ENCODE assay signal across 9 mouse cellular contexts in genomic region chr15:101519792-101520191, GRCm38 (mm10). TPM values are rescaled to one million over a fixed set of nuclear protein-coding genes. Genes with fewer than 3 reads are reported as not detected.
DNase-seq lines count a peak whose midpoint lies in the region; ATAC-seq and TF ChIP-seq lines count a peak whose summit lies in the region.
"Had no signal": no experiment of that assay in that cellular context is flagged by ENCODE, and none has a peak within 500 bp of the region (broad histone marks: within the 10 kb centered on the region; RNA-seq: fewer than 3 reads in every experiment).

No protein-coding gene starts in this region.

- peak; percentile 65 for DNase-seq in CD4-positive, CD25-positive, alpha-beta regulatory T cell, adult 2 months (ENCODE audit: low read depth, low spot score)
- DNase-seq in cerebellum, adult 18-20 months = peak; percentile 70 to 74
- peak; percentile 83 for DNase-seq in gastrocnemius, adult 2 months
- peak; percentile 58 for DNase-seq in layer of hippocampus, adult 9-11 months
- DNase-seq in lung, postnatal 4 days = peak; percentile 57 to 75
- DNase-seq in thymus, postnatal 0 days (ENCODE audit: low spot score) = peak; percentile 43

- intact Hi-C loops in gastrocnemius, adult 2 months (cut with DNase I) = loop anchor here (1.0 to 2.0 kb wide), 4 partner anchors 179 to 545 kb away; no protein-coding TSS in a partner anchor

- no peaks in the 10 kb centered on the region for H3K27me3 ChIP-seq in ES-Bruce4 (ENCODE audit: control insufficient read depth, insufficient read depth, low read length, poor library complexity, severe bottlenecking)

- H3K9ac ChIP-seq in ES-Bruce4 (ENCODE audit: low read depth, poor library complexity, severe bottlenecking) = no peak overlapping the region
- H3K9ac ChIP-seq: lung, embryonic 15.5 days had no signal

- no peaks in the 10 kb centered on the region for H3K36me3 ChIP-seq in ES-Bruce4 (ENCODE audit: control insufficient read depth, insufficient read depth, low read length, poor library complexity, severe bottlenecking)
- H3K36me3 ChIP-seq: lung, embryonic 15.5 days had no signal

- no peaks in the 10 kb centered on the region for H3K4me1 ChIP-seq in ES-Bruce4 (ENCODE audit: control insufficient read depth, insufficient read depth, low read length)
- H3K4me1 ChIP-seq: lung, embryonic 15.5 days had no signal

- TF ChIP-seq EP300 in ES-Bruce4 (IDR thresholded peaks at IDR 0.05; ENCODE audit: insufficient read depth, low read depth, low read length) = no peak

- peak; percentile 84 for TF ChIP-seq CTCF in ES-Bruce4 (IDR thresholded peaks at IDR 0.05; ENCODE audit: low read depth, low read length)
- peak; percentile 93 for TF ChIP-seq CTCF in gastrocnemius, adult 2 months (IDR thresholded peaks at IDR 0.05)

- no peak for TF ChIP-seq POLR2A in ES-Bruce4 (IDR thresholded peaks at IDR 0.05; ENCODE audit: insufficient read depth, low read length)

- no peak for ATAC-seq in CD4-positive, CD25-positive, alpha-beta regulatory T cell, adult 4 months

- H3K9me3 ChIP-seq in ES-Bruce4 (replicated peaks; ENCODE audit: control insufficient read depth, insufficient read depth, low read length, poor library complexity, severe bottlenecking) = no peaks in the 10 kb centered on the region
- H3K9me3 ChIP-seq: lung, embryonic 15.5 days had no signal

- no peak overlapping the region for H3K4me3 ChIP-seq in ES-Bruce4 (ENCODE audit: low read depth, low read length)
- H3K4me3 ChIP-seq in gastrocnemius, adult 2 months = no peak overlapping the region
- H3K4me3 ChIP-seq: lung, embryonic 15.5 days had no signal

- no peak overlapping the region for H3K27ac ChIP-seq in ES-Bruce4 (ENCODE audit: insufficient read depth, low read length)
- no peak overlapping the region for H3K27ac ChIP-seq in gastrocnemius, adult 2 months
- H3K27ac ChIP-seq: lung, embryonic 15.5 days had no signal

RNA-seq across cellular contexts. Expression of gene Gm49425, which starts 2.7 kb away (rescaled TPM):
- not detected for polyA plus RNA-seq in CD4-positive, CD25-positive, alpha-beta regulatory T cell, adult 4 months (2017; shearing (Covaris generic))
- not detected in 2 replicates for polyA plus RNA-seq in ES-Bruce4 (2011; ENCODE audit: insufficient read depth, insufficient read length, low read depth, missing spikeins)
- total RNA-seq in gastrocnemius, adult 2 months (2021) = not detected
- polyA plus RNA-seq in thymus, postnatal 0 days (2015; fragmentation: Nextera tagmentation; extraction: Ambion mirVana) = 0.13 and 0.39 TPM in 2 replicates
- polyA plus RNA-seq: lung, embryonic 15.5 days had no signal

RNA-seq across cellular contexts. Expression of gene Krt84, which starts 12.8 kb away (rescaled TPM):
- polyA plus RNA-seq in CD4-positive, CD25-positive, alpha-beta regulatory T cell, adult 4 months (2017; shearing (Covaris generic)) = not detected
- polyA plus RNA-seq in ES-Bruce4 (2011; ENCODE audit: insufficient read depth, insufficient read length, low read depth, missing spikeins) = not detected in 2 replicates
- not detected for total RNA-seq in gastrocnemius, adult 2 months (2021)
- 0.29 and 0.31 TPM in 2 replicates for polyA plus RNA-seq in thymus, postnatal 0 days (2015; fragmentation: Nextera tagmentation; extraction: Ambion mirVana)
- polyA plus RNA-seq: lung, embryonic 15.5 days had no signal

RNA-seq across cellular contexts. Expression of gene Krt83, which starts 28.5 kb away (rescaled TPM):
- polyA plus RNA-seq in CD4-positive, CD25-positive, alpha-beta regulatory T cell, adult 4 months (2017; shearing (Covaris generic)) = 1 to 10 TPM; 3.2 to 7.4 TPM
- not detected in 2 replicates for polyA plus RNA-seq in ES-Bruce4 (2011; ENCODE audit: insufficient read depth, insufficient read length, low read depth, missing spikeins)
- not detected for total RNA-seq in gastrocnemius, adult 2 months (2021)
- 1.0 and 1.7 TPM in 2 replicates for polyA plus RNA-seq in thymus, postnatal 0 days (2015; fragmentation: Nextera tagmentation; extraction: Ambion mirVana)
- polyA plus RNA-seq: lung, embryonic 15.5 days had no signal

RNA-seq across cellular contexts. Expression of gene Krt82, which starts 30.7 kb away (rescaled TPM):
- polyA plus RNA-seq in CD4-positive, CD25-positive, alpha-beta regulatory T cell, adult 4 months (2017; shearing (Covaris generic)) = not detected
- not detected in 2 replicates for polyA plus RNA-seq in ES-Bruce4 (2011; ENCODE audit: insufficient read depth, insufficient read length, low read depth, missing spikeins)
- not detected for total RNA-seq in gastrocnemius, adult 2 months (2021)
- polyA plus RNA-seq in thymus, postnatal 0 days (2015; fragmentation: Nextera tagmentation; extraction: Ambion mirVana) = 0.05 and 0.08 TPM in 2 replicates
- polyA plus RNA-seq: lung, embryonic 15.5 days had no signal

RNA-seq across cellular contexts. Expression of gene Krt90, which starts 43.0 kb away (rescaled TPM):
- not detected for polyA plus RNA-seq in CD4-positive, CD25-positive, alpha-beta regulatory T cell, adult 4 months (2017; shearing (Covaris generic))
- polyA plus RNA-seq in ES-Bruce4 (2011; ENCODE audit: insufficient read depth, insufficient read length, low read depth, missing spikeins) = not detected in 2 replicates
- not detected for total RNA-seq in gastrocnemius, adult 2 months (2021)
- polyA plus RNA-seq in thymus, postnatal 0 days (2015; fragmentation: Nextera tagmentation; extraction: Ambion mirVana) = 0.06 and 0.18 TPM in 2 replicates
